Mouse (Mus musculus) spleen, embryonic (tissue): ENCODE measurements around the gene Slc26a11.

ENCODE experiments used
- CTCF ChIA-PET: fragments of 350-600 bp; sonication (Branson Sonifier 250); formaldehyde crosslinking; loops from one replicate; lab custom pipeline; 2022; lab: Charles Lee

Slc26a11 gene

DNA sequence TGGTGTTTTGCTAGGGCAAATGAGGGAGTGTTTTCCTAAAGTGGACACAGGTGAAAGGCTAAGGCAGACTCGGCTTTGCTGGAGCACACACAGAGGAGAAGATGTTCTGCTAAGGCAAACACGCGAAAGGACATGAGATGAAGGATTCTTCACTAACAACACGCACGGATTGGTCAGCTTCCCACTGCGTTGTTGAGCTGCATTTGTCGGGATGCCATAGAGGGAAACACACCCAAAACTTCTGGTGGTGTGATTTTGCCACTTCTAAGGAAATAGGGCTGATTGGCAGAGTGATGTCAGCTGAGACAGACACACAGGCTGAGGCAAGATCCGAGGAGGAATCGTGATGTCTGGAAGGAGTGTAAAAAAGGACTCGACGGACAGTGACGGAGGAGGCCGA, 40.6 kb downstream of the Slc26a11 start:
- CTCF ChIA-PET, result no interaction called here

DNA sequence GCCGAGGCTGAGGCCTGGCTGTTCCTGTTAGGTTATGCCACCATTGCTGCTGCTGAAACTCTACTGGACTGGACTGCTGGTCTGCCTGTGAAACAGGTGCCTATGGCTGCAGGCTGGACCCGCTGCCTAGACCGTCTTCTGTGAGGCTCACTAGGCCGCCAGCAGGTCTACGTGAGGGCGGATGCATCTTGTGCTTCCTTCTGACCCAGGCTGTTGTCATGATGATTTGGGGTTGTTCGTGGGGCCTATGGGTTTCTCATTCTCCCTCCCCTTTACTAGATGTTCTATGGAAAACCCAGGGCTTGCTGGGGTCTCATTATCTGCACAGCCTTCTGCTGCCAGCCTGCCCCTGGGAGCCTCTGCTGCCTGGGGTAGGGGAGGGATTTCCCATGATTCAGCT, 41.1 kb downstream of the Slc26a11 start:
- CTCF ChIA-PET, result no interaction called here

- CTCF ChIA-PET, result no interaction called here
Observed at GRCm38 (mm10) chr11:119402501-119403160, 47.3 kb downstream of the Slc26a11 start.

GRCm38 (mm10) chr11:119404627-119405026, 49.3 kb downstream of the Slc26a11 start:
- CTCF ChIA-PET, result interaction anchor here (1.0 to 1.3 kb wide), 4 partner anchors 11 to 65 kb away, joined by 3 read pairs; no protein-coding TSS in a partner anchor

DNA sequence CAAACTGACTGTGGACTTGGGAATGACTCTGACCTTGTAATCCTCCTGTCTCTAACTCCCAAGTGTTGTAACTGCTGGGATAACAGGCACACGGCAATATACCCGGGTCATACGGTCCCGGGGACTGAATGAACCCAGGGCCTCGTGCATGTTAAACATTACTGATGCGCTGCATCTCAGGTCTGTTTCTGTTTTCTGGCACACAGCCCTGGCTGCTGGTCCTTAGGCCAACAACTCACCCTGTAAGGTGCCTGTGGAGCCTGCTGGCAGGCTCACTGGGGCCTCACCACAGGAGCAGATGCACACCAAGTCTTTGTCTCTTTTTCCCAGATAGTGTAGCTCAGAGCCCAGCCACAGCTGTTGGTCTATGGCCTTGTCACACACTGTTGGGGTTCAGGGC, 52.0 kb downstream of the Slc26a11 start:
- CTCF ChIA-PET, result no interaction called here

DNA sequence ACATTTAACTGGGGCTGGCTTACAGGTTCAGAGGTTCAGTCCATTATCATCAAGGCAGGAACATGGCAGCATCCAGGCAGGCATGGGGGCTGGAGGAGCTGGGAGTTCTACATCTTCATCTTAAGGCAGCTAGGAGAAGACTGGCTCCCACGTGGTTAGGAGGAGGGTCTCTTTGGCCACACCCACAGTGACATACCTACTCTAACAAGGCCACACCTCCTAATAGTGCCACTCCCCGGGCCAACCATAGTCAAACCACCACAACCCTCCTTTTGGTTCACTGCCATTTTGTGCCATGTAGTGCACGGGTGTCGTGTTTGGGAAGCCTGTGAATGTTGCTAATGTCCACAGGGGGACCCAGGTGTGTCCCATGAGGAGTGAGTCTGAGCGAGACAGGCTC, 52.6 kb downstream of the Slc26a11 start:
- CTCF ChIA-PET, result interaction anchor here (0.7 kb wide), 1 partner anchor 67 kb away, joined by 3 read pairs; no protein-coding TSS in a partner anchor

DNA sequence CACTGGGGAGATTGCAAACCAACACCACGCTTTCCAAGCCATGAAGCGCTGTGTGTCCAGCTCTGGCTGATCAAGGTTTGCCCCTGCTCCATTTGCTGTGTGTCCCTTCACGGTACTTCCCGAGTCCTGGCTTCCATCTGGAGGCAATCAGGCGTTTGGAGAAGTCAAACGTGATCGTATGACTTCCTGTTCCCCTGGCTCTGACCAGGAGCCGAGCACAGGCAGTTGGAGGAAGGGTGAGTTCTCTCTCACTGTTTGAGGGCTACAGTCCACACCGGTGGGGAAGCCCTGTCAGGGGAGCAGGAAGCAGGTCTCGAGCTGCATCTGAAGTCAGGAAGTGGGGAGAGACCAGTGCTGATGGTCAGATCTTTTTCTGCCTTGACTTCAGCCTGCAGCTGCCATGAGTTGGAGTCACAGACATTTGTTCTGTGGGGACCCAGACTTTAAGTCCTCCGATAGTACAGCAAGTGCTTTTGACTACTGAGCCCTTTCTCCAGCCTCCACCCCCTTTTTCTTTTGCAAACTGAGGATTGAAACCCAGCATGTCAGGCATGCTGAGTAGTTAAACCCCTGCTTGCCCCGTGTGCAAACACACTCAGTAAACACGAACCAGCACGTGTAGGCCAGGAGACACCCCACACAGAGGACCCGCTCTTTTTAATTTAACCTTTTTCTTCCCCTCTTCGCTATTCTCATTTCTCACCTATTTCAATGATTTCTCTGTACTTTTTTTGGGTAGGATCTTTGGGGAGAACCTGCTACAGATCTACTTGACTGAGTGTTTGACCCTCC, 64.2 kb downstream of the Slc26a11 start:
- CTCF ChIA-PET, result interaction anchor here (0.6 to 0.7 kb wide), 2 partner anchors 77 to 1583 kb away, joined by 5 to 11 read pairs; no protein-coding TSS in a partner anchor

- CTCF ChIA-PET, result interaction anchor here (0.6 kb wide), 1 partner anchor 17 kb away, joined by 3 read pairs; no protein-coding TSS in a partner anchor
Observed at GRCm38 (mm10) chr11:119420426-119420825, 65.1 kb downstream of the Slc26a11 start.

DNA sequence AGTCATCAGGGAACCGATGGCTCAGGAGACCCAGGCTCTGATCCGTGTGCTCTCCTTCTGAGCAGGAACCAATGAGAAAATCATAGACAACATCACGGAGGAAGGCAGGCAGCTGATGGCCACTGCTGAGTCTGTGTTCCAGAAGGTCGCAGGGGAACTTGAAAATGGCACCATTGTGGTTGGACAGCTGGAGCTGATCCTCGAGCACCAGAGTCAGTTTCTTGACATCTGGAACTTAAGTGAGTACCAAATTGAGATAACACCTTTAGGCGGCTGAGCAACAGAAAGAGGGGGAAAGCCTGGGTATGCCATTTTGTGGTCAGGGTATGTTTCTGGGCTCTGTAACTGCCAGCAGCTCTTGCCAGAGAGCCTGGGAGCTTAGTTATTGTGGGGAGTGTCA, 72.1 kb downstream of the Slc26a11 start:
- CTCF ChIA-PET, result no interaction called here

DNA sequence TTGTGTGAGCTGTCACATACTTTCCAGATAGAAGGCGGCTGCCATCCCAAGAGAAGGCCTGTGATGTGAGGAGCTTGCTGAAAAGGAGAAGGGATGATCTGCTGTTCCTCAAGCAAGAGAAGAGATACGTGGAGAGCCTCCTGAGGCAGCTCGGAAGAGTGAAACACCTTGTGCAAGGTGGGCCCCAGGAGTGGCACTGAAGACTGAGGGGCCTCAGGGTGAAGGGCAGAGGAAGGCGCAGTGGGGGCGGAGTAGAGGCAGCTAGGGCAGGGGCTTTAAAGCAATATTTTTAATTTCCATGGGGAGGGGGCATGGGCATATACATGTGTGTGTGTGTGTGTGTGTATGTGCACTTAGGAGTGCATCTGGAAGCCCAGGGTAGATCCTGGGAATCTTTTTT, 72.6 kb downstream of the Slc26a11 start:
- CTCF ChIA-PET, result interaction anchor here (0.5 kb wide), 1 partner anchor 880 kb away, joined by 3 read pairs; no protein-coding TSS in a partner anchor

DNA sequence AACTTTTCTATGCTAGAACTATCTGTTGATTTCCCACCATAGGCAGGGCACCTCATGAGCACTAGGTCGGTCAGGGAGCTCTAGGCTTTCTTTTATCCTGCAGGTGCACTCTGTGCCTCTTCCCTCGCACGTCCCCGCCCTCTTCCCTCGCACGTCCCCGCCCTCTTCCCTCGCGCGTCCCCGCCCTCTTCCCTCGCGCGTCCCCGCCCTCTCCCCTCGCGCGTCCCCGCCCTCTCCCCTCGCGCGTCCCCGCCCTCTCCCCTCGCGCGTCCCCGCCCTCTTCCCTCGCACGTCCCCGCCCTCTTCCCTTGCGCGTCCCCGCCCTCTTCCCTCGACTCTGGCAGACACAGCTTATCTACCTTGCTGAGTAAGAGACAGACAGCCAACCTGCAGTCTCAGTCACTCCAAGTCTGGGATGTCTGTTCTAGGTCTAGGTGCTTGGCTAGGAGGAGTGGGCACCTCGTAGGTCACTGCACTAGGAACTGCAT, 73.3 kb downstream of the Slc26a11 start:
- CTCF ChIA-PET, result no interaction called here
